Mouse (Mus musculus) ES-Bruce4 (cell line): ENCODE data around the gene Sephs2. TPM values are rescaled to one million over a fixed set of nuclear protein-coding genes. Genes with fewer than 3 reads are reported as not detected.

Source experiments
- H3K27ac ChIP-seq: 2 replicates; pipeline ENCODE4 v1.5.1; 2012; ENCODE audit warnings: low read length, inconsistent platforms; ENCODE audit not compliant: insufficient read depth
- H3K27me3 ChIP-seq: 2 replicates; pipeline ENCODE4 v1.6.1; 2012; ENCODE audit warnings: mild to moderate bottlenecking, low read length, inconsistent platforms; ENCODE audit not compliant: control insufficient read depth, poor library complexity, insufficient read depth, severe bottlenecking
- H3K36me3 ChIP-seq: 2 replicates; pipeline ENCODE4 v1.6.1; 2012; ENCODE audit warnings: inconsistent platforms, mild to moderate bottlenecking, low read length, moderate library complexity; ENCODE audit not compliant: control insufficient read depth, poor library complexity, insufficient read depth, severe bottlenecking
- H3K4me1 ChIP-seq: one replicate; pipeline ENCODE4 v1.8.1; 2011; ENCODE audit warnings: low read length; ENCODE audit not compliant: control insufficient read depth, insufficient read depth
- H3K4me3 ChIP-seq: 2 replicates; pipeline ENCODE4 v1.5.1; 2011; ENCODE audit warnings: low read depth, mild to moderate bottlenecking, low read length
- H3K9ac ChIP-seq: 2 replicates; pipeline ENCODE4 v1.6.1; 2012; ENCODE audit warnings: low read depth, mild to moderate bottlenecking, inconsistent platforms; ENCODE audit not compliant: poor library complexity, severe bottlenecking
- H3K9me3 ChIP-seq: replicated peaks from 2 replicates; pipeline ENCODE4 v1.6.1; 2012; ENCODE audit warnings: mild to moderate bottlenecking, low read length, inconsistent platforms; ENCODE audit not compliant: control insufficient read depth, poor library complexity, insufficient read depth, severe bottlenecking
- CTCF ChIP-seq: IDR thresholded peaks from one replicate; pipeline ENCODE4 v1.8.1; 2011; ENCODE audit warnings: low read depth, low read length
- EP300 ChIP-seq: IDR thresholded peaks from 2 replicates; pipeline ENCODE4 v1.6.1; 2011; ENCODE audit warnings: low read depth, low read length; ENCODE audit not compliant: insufficient read depth
- POLR2A ChIP-seq: IDR thresholded peaks from one replicate; pipeline ENCODE4 v1.8.1; 2011; ENCODE audit warnings: low read length; ENCODE audit not compliant: insufficient read depth
- polyA plus RNA-seq: library from polyadenylated mRNA; stranded (reverse); fragments of >200 nt; gene quantifications from 2 replicates; pipeline ENCODE4 v1.2.4, GENCODE M21; 2011; ENCODE audit warnings: low read depth; ENCODE audit not compliant: missing spikeins, insufficient read depth, insufficient read length

Gene Sephs2
- polyA plus RNA-seq, 1 experiment = 77.5 TPM

DNA sequence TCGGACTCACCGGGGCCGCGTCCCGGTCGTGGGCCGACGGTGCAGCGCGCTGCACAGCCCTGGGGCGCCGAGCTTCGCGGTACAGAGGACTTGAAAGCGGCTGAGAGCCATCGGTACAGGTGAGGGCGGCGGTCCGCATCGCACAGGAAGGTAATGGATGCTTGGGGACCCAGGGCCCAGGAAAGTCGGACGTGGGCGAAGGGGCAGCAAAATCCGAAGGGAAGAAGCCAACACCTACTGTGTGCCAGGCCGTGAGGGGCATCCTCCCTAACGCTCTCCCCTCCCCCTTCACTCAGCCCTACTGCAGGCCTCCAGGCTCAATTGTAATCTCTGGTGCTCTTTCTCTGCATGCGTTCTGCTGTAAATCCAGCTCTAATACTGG, 40.5 kb downstream of the Sephs2 start:
- H3K36me3 ChIP-seq = peaks cover 39% of the 10 kb centered on the region
- H3K9ac ChIP-seq = peak overlapping the region; percentile 95
- no peak for TF ChIP-seq EP300
- no peak for TF ChIP-seq CTCF
- TF ChIP-seq POLR2A = no peak
- H3K27me3 ChIP-seq = no peaks in the 10 kb centered on the region
- peak overlapping the region; percentile 88 for H3K27ac ChIP-seq
- peak overlapping the region; percentile 89 for H3K4me3 ChIP-seq
- H3K9me3 ChIP-seq = no peaks in the 10 kb centered on the region
- H3K4me1 ChIP-seq = no peaks in the 10 kb centered on the region

DNA sequence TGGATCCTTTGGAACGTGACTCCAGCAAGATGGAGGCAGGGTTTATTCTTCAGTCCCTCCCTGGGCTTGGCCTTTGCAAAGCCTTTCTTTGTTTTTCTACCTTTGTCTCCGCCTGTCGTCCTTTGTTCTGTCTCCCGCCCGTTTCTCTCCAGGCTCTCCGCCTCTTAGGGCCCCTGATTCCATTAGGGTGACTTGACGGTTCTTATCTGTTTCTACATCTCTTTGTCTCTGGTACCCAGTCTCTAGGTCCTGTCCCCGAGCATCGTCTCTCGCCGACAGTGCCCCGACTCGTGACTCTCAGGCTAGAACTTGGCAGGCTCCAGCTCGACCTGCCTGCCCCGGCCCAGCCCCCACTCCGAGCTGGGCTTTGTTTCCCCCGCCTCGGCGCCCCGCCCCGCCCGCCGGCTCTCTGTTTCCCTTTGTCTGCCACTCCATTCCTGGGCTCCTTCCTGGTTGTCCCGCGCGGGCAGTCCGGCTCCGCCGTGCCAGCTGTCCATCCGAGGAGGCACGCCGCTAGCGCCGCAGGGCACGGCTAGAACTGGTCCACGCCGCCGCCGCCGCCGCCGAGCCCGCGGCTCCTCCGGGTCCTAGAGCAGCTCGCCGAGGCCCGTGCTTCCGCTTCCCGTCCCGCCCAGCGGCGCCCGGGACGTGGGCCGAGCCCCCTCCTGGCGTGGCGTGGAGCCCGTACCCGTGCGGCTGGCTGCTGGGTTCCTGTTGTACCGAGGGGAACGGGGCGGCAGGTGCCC, 41.1 kb downstream of the Sephs2 start, which contains the start of the genes Zfp553 and Sept1:
Gene Zfp553 (plus strand): TSS at position 440 of the 746 bp plus-strand sequence.
Gene Sept1 (minus strand): TSS at position 509 of the 746 bp plus-strand sequence.
- H3K27me3 ChIP-seq = no peaks in the 10 kb centered on the region
- no peaks in the 10 kb centered on the region for H3K4me1 ChIP-seq
- H3K9me3 ChIP-seq = no peaks in the 10 kb centered on the region
- TF ChIP-seq POLR2A (peak; percentile 22), EP300 (peak; percentile 85), CTCF (no peak)
- H3K4me3 ChIP-seq = peak within 1 kb of the TSS; percentile 89
- peak within 1 kb of the TSS; percentile 88 for H3K27ac ChIP-seq
- peak within 1 kb of the TSS; percentile 95 for H3K9ac ChIP-seq
- H3K36me3 ChIP-seq = peaks cover 36% of the 10 kb centered on the region

DNA sequence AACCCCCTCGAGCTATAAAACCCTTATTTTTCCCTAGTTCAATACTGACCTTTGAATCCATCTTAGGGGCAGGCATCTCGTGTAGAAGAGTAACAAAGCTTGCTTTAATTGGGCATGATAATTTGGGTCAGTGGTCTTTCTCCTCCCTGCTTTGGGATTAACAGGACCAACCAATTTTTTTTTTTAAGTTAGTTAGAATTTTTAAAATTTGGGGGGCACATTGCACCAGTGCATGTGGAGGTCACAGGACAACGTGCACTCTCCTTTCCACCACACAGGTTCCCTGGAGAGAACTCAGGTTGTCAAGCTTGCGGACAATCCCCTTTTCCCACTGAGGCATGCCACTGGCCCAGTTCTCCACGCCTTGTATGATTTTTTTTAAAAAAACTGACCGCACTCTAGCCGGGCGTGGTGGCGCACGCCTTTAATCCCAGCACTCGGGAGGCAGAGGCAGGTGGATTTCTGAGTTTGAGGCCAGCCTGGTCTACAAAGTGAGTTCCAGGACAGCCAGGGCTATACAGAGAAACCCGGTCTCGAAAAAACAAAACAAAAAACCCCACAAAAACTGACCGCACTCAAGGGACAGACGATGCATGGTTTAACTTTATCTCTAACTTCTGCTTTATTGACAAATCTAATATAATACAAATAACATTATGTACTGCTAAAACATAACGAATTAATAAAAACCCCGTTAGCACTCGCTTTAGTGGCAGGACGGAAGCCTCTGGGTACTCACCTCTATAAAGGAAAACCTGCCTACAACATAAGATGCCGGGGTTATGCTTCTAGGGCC, 41.8 kb downstream of the Sephs2 start:
- no peak for TF ChIP-seq CTCF
- no peak for TF ChIP-seq POLR2A
- TF ChIP-seq EP300 = no peak
- Histone ChIP-seq H3K27ac (peak overlapping the region; percentile 88), H3K4me3 (peak overlapping the region; percentile 89), H3K36me3 (peaks cover 29% of the 10 kb centered on the region), H3K27me3 (no peaks in the 10 kb centered on the region), H3K9ac (peak overlapping the region; percentile 95), H3K9me3 (no peaks in the 10 kb centered on the region), H3K4me1 (no peaks in the 10 kb centered on the region)

DNA sequence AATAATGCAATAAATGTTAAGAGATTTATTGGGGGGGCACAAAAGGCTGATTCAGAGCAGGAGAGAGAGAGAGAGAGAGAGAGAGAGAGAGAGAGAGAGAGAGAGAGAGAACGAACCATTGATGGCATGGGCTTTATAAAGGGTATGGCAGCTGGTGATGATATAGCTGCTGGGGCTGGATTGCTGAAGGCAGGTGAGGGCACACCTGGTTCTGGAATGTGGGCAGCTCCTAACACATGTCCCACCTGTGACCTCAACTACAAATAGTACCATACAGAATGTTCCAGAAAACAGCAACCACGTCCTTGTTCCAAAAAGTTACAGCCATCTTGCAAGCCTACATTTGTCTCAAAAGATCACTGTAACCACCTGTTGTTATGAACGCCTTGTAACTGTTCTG, 42.5 kb downstream of the Sephs2 start:
- H3K27ac ChIP-seq = peak overlapping the region; percentile 88
- TF ChIP-seq EP300 (0 out of 2 replicates have a peak, but pooled peaks have one; percentile 23), POLR2A (no peak), CTCF (no peak)
- H3K4me3 ChIP-seq = peak overlapping the region; percentile 89
- H3K27me3 ChIP-seq = no peaks in the 10 kb centered on the region
- no peaks in the 10 kb centered on the region for H3K9me3 ChIP-seq
- H3K4me1 ChIP-seq = peaks cover 2% of the 10 kb centered on the region
- H3K9ac ChIP-seq = peak overlapping the region; percentile 95
- H3K36me3 ChIP-seq = peaks cover 22% of the 10 kb centered on the region

DNA sequence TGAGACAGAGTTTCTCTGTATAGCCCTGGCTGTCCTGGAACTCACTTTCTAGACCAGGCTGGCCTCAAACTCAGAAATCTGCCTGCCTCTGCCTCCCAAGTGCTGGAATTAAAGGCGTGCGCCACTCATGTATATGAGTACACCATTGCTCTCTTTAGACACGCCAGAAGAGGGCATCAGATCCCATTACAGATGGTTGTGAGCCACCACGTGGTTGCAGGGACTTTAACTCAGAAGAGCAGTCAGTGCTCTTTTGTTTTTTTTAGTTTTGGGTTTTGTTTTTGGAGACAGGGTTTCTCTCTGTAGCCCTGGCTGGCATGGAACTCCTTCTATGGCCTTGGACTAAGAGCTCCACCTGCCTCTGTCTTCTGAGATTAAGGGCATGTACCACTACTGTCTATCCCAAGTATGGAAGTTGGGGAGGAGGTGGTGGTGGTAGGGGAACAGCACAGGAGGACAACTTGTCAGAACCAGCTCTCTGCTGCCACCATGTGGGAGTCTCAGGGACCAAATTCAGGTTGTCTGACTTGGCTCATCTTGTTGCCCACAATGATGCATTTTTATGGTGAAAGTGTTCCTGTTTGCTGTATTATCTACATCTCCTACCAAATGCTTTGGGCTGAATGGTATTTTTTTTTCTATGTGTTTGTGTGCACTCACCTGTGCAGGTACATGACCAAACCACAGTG, 45.1 kb downstream of the Sephs2 start:
- Histone ChIP-seq H3K27ac (peak overlapping the region; percentile 88), H3K4me3 (no peak overlapping the region), H3K9me3 (no peaks in the 10 kb centered on the region), H3K27me3 (no peaks in the 10 kb centered on the region), H3K4me1 (peaks cover 7% of the 10 kb centered on the region), H3K36me3 (peaks cover 8% of the 10 kb centered on the region), H3K9ac (0 out of 2 replicates have a peak overlapping the region, but pooled peaks have one; percentile 95)
- TF ChIP-seq CTCF (peak; percentile 89), POLR2A (no peak), EP300 (no peak)
